Mouse (Mus musculus) heart, adult 2 months (tissue): ENCODE results near the gene Slc26a1. TPM values are rescaled to one million over a fixed set of nuclear protein-coding genes. Genes with fewer than 3 reads are reported as not detected.

Source experiments
- DNase-seq, 2 experiments: peaks; one replicate each; pipeline ENCODE4 v3.0.0; 2021
- H3K27ac ChIP-seq: fragments of 200-600 bp; 2 replicates; pipeline ENCODE4 v1.8.1; 2022
- H3K27me3 ChIP-seq: fragments of 200-500 bp; 2 replicates; pipeline ENCODE4 v1.6.1; 2012; ENCODE audit warnings: mild to moderate bottlenecking, low read length, inconsistent platforms, mixed read lengths; ENCODE audit not compliant: control insufficient read depth, insufficient read depth
- H3K36me3 ChIP-seq: fragments of 200-500 bp; 2 replicates; pipeline ENCODE4 v1.6.1; 2012; ENCODE audit warnings: low read length, inconsistent platforms; ENCODE audit not compliant: control insufficient read depth, insufficient read depth
- H3K4me1 ChIP-seq: fragments of 200-500 bp; 2 replicates; pipeline ENCODE4 v1.6.1; 2011; ENCODE audit warnings: low read length; ENCODE audit not compliant: control insufficient read depth, insufficient read depth
- H3K4me3 ChIP-seq: fragments of 200-600 bp; 2 replicates; pipeline ENCODE4 v1.8.1; 2022
- H3K79me2 ChIP-seq: fragments of 200-500 bp; replicated peaks from 2 replicates; pipeline ENCODE4 v1.6.1; 2012; ENCODE audit warnings: mild to moderate bottlenecking, inconsistent platforms, low read length, moderate library complexity, mixed read lengths; ENCODE audit not compliant: control insufficient read depth, insufficient read depth
- H3K9ac ChIP-seq: fragments of 200-500 bp; 2 replicates; pipeline ENCODE4 v1.6.1; 2012; ENCODE audit warnings: low read depth, mild to moderate bottlenecking, control low read depth, inconsistent platforms, low read length, mixed read lengths
- CTCF ChIP-seq: fragments of 200-600 bp; IDR thresholded peaks from 2 replicates; pipeline ENCODE4 v1.8.1; 2022; ENCODE audit warnings: antibody characterized with exemption, mild to moderate bottlenecking, moderate library complexity
- EP300 ChIP-seq: fragments of 200-500 bp; IDR thresholded peaks from 2 replicates; pipeline ENCODE4 v1.6.1; 2011; ENCODE audit warnings: low read depth, low read length, control low read depth; ENCODE audit not compliant: insufficient read depth
- POLR2A ChIP-seq: fragments of 200-500 bp; IDR thresholded peaks from 2 replicates; pipeline ENCODE4 v1.6.1; 2011; ENCODE audit warnings: mild to moderate bottlenecking, low read depth, low read length, control low read depth; ENCODE audit not compliant: insufficient read depth
- WGBS: fragments of 180-500 bp; shearing (Covaris S2); methylation state at CpG from one replicate; pipeline ENCODE4 v1.1.7; 2018; 5-methylcytosine and 5-hydroxymethylcytosine counted together
- intact Hi-C: fragments of 180-260 bp; cut with DNase I; formaldehyde crosslinking; loops from one replicate; pipeline ENCODE4 v1.15.1; 2025
- polyA plus RNA-seq: library from polyadenylated mRNA; depleted of rRNA; stranded (reverse); fragments of >200 nt; gene quantifications from 2 replicates; pipeline ENCODE4 v1.2.3, GENCODE M21; 2012
- total RNA-seq, 2 experiments: library from RNA; stranded (reverse); gene quantifications; 2 replicates each; pipeline ENCODE4 v1.2.3; 2021

The Slc26a1 gene
- total and polyA plus RNA-seq, 3 experiments, result 0.06 TPM; not detected in 2

- no peak overlapping the region for H3K9ac ChIP-seq
- H3K36me3 ChIP-seq, result no peaks in the 10 kb centered on the region
- no peak overlapping the region for H3K27ac ChIP-seq
- TF ChIP-seq EP300, result no peak
- TF ChIP-seq POLR2A, result no peak
- TF ChIP-seq CTCF, result no peak
- no peaks in the 10 kb centered on the region for H3K79me2 ChIP-seq
- intact Hi-C loops, result no loop called here
- H3K4me1 ChIP-seq, result no peaks in the 10 kb centered on the region; the same call in 1 of the 2 replicates
- WGBS, result 81% methylated on average over 12 of the region's 12 CpGs
- H3K4me3 ChIP-seq, result no peak overlapping the region
- no peak for DNase-seq
- no peaks in the 10 kb centered on the region for H3K27me3 ChIP-seq
These were observed 28.6 kb upstream of the Slc26a1 start for GRCm38 (mm10) chr5:108703754-108704626.

GRCm38 (mm10) chr5:108701341-108702021, 26.1 kb upstream of the Slc26a1 start:
- H3K27ac ChIP-seq, result no peak overlapping the region
- H3K79me2 ChIP-seq, result no peaks in the 10 kb centered on the region
- no peaks in the 10 kb centered on the region for H3K36me3 ChIP-seq
- intact Hi-C loops, result no loop called here
- H3K9ac ChIP-seq, result no peak overlapping the region
- TF ChIP-seq POLR2A, result no peak
- H3K4me3 ChIP-seq, result no peak overlapping the region
- H3K4me1 ChIP-seq, result no peaks in the 10 kb centered on the region; the same call in 1 of the 2 replicates
- no peaks in the 10 kb centered on the region for H3K27me3 ChIP-seq
- DNase-seq, result no peak
- whole genome bisulfite sequencing, result 79% methylated on average over 10 of the region's 10 CpGs

GRCm38 (mm10) chr5:108700346-108700745, 25.0 kb upstream of the Slc26a1 start:
- H3K27ac ChIP-seq, result no peak overlapping the region

GRCm38 (mm10) chr5:108697341-108697753, 22.0 kb upstream of the Slc26a1 start:
- WGBS, result 66% methylated on average over 4 of the region's 4 CpGs
- Histone ChIP-seq H3K4me3 (no peak overlapping the region), H3K9ac (no peak overlapping the region), H3K4me1 (peaks cover 5% of the 10 kb centered on the region), H3K27me3 (no peaks in the 10 kb centered on the region), H3K27ac (no peak overlapping the region), H3K36me3 (no peaks in the 10 kb centered on the region), H3K79me2 (no peaks in the 10 kb centered on the region)
- intact Hi-C loops, result no loop called here
- DNase-seq, result no peak
- TF ChIP-seq CTCF, result no peak
- TF ChIP-seq POLR2A, result no peak
- TF ChIP-seq EP300, result no peak

More at GRCm38 (mm10) chr5:108700346-108700745, 25.0 kb upstream of the Slc26a1 start:
- TF ChIP-seq CTCF, result no peak
- no peak for TF ChIP-seq POLR2A
- TF ChIP-seq EP300, result no peak
- intact Hi-C loops, result no loop called here
- 59% methylated on average over 3 of the region's 3 CpGs for WGBS
- Histone ChIP-seq H3K79me2 (no peaks in the 10 kb centered on the region), H3K4me3 (no peak overlapping the region), H3K36me3 (no peaks in the 10 kb centered on the region), H3K4me1 (no peaks in the 10 kb centered on the region; the same call in 1 of the 2 replicates), H3K9ac (no peak overlapping the region), H3K27me3 (no peaks in the 10 kb centered on the region)
- DNase-seq, result no peak

- intact Hi-C loops, result no loop called here
- Histone ChIP-seq H3K27me3 (no peaks in the 10 kb centered on the region), H3K36me3 (no peaks in the 10 kb centered on the region), H3K4me1 (peaks cover 5% of the 10 kb centered on the region), H3K79me2 (no peaks in the 10 kb centered on the region), H3K4me3 (no peak overlapping the region), H3K9ac (no peak overlapping the region), H3K27ac (no peak overlapping the region)
- no peak for TF ChIP-seq POLR2A
- no peak for TF ChIP-seq EP300
- no peak for TF ChIP-seq CTCF
- 76% methylated on average over 3 of the region's 3 CpGs for WGBS
- no peak for DNase-seq
These were observed 21.2 kb upstream of the Slc26a1 start for GRCm38 (mm10) chr5:108696542-108696941.

GRCm38 (mm10) chr5:108695861-108696260, 20.5 kb upstream of the Slc26a1 start:
- no peak for DNase-seq
- Histone ChIP-seq H3K4me3 (no peak overlapping the region), H3K9ac (no peak overlapping the region), H3K27ac (no peak overlapping the region), H3K27me3 (no peaks in the 10 kb centered on the region), H3K4me1 (peaks cover 5% of the 10 kb centered on the region), H3K79me2 (no peaks in the 10 kb centered on the region), H3K36me3 (no peaks in the 10 kb centered on the region)
- intact Hi-C loops, result no loop called here
- TF ChIP-seq EP300, result no peak
- TF ChIP-seq CTCF, result no peak
- no peak for TF ChIP-seq POLR2A
- WGBS, result 93% methylated on average over 12 of the region's 12 CpGs
